Mouse (Mus musculus) right cerebral cortex, adult 18-20 months (tissue): ENCODE data around the gene Rfng.
"Not testable (repeated sequence)": the region's sequence is repeated elsewhere in the genome, so short reads cannot be mapped to it uniquely, and the experiment has no call there.

ENCODE experiments used
- DNase-seq: peaks from one replicate; pipeline ENCODE4 v3.0.0; 2022; ENCODE audit warnings: mixed read lengths

Rfng gene

GRCm38 (mm10) chr11:120772749-120773148 is 11.3 kb downstream of the Rfng start:
- no peak for DNase-seq

- no peak for DNase-seq
Observed at GRCm38 (mm10) chr11:120768206-120768605, 15.8 kb downstream of the Rfng start.

GRCm38 (mm10) chr11:120767023-120767422 is 17.0 kb downstream of the Rfng start:
- DNase-seq = not testable (repeated sequence)

- DNase-seq = not testable (repeated sequence)
Observed at GRCm38 (mm10) chr11:120763121-120763999, 20.6 kb downstream of the Rfng start.

- DNase-seq = not testable (repeated sequence)
Observed at GRCm38 (mm10) chr11:120762672-120763041, 21.4 kb downstream of the Rfng start, which contains the start of gene Hmga1b. Hmga1b (plus strand) TSS chr11:120762794.

DNA sequence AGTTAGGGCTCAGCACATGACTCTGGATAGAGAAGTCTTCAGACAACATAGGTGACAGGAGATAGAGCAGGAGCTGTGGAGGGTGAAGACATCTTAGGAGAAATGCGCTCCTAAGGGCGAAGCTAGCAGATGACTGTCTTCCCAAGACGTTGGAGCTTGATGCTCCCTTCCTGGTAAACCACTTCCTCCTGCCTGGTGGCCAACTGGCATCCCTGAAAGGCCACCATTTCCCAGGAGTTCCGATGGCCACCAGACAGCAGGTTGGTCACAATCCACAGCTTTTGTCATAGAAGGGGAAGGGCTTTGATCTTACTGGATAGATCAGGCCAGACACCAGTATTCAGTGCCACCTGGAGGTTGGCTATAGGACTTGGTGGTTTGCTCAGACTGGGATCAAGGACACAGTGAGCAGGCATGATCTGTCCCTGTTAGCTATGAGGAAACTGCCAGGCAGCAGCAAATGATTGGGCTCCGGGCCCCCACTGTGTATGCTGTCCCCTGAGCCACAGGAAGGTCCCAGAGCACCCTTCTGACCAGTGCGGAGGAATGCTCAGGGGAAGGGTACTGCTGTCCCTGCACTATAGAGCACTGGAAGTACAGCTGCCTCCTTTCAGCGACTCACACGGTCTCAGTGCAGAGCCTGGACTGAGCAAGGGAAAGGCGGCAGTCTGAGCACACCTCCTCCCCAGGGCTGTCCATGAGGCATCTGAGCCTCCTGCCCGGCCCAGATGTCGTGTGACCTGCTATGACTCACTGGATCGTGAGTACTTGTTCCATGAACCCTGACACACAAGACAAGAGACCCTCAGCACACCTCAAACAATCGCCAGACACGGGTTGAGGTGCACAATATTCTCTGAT is 22.0 kb downstream of the Rfng start:
- no peak for DNase-seq

DNA sequence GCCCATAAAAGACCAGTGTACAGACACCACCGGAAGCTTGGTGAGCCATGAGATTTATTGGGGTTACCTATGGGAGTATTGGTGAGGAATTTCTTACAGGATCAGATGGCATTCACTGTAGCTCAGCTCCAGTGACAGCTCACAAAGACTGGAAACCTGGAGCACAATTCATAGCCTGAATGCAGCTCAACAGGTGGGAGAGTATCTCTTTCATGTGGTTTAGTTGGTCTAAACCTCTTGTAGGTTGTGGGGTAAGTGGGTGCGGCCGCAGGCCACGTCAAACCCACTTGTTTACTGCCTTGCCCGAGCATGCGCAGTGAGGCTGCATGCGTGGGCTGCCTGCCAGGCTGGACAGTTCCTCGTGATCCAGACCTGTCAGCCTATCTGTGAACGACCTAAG is 23.8 kb downstream of the Rfng start:
- no peak for DNase-seq

DNA sequence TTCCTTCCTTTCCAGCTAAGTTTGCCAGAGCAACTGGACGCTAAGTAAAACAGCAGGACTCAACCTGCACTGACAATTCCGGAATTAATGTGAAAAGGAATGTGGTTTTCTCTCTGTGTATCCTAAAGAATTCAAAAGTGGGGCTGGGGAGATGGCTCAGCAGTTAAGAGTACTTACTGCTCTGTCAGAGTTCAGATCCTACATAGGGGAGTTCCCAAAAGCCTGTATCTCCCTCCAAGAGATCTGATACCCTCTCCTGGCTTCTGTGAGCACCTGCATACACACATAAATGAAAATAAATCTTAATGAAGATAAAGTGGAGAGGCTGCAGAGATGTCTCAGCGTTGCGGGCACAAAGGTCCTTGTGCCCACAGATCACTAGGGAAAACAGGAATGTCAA is 32.4 kb downstream of the Rfng start:
- no peak for DNase-seq

GRCm38 (mm10) chr11:120749430-120749829 is 34.6 kb downstream of the Rfng start:
- DNase-seq = no peak

DNA sequence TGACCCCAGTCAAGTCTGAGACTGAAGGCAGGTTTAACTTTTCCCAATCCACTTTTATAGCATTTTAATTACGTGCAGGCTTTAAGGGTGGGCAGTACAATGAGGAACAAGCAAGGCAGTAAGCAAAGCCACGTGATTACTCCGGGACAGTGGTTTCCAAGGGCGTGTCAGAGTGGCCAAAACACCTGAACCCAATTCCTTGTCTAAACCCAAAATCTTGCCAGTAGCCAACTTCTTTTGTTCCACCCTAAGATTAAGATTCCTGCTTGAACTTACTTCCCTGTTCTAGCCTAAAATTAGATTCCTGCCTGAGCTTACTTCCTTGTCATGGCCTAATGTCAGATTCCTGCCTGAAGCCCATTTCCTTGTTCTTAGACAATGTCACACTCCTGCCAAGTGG is 36.0 kb downstream of the Rfng start:
- DNase-seq = no peak

GRCm38 (mm10) chr11:120744121-120744701 is 39.8 kb downstream of the Rfng start:
- DNase-seq = no peak

DNA sequence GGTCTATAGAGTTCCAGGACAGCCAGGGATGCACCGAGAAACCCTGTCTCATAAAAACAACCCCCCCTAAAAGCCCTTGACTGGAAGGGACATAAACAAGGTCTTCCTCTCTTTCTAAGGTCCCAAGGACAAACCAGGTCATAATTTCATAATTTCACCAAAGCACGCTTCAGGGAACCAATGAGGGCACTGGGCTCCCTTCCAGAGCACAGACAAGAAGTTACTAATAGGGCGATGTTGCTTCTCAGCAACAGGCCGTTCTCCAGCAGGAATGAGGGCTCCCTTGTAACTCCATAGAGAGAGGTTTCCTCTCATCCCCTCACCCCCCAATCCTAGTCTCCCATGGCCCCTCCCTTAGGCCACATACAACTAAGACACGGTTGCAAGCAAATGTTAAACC is 43.0 kb downstream of the Rfng start:
- no peak for DNase-seq

DNA sequence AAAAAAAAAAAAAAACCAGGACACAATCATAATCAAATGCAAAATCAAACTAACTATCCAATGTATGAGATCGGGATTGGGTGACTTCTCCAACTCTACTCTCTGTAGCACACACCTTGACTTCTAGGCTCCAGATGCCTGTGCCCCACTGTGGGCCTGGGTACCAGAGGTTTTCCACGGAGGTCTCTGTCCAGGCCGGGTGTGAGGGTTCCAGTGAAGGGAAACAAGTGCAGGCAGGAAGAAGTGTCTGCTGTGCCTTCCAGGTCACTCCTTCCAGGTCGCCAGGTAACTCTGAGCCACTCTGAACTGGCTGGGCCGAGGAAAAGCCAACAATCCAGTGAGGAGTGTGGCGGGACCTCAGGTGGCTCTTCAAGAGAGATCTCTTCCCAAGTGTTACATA is 47.6 kb downstream of the Rfng start:
- DNase-seq = no peak

GRCm38 (mm10) chr11:120733521-120733920 is 50.5 kb downstream of the Rfng start:
- DNase-seq = no peak

DNA sequence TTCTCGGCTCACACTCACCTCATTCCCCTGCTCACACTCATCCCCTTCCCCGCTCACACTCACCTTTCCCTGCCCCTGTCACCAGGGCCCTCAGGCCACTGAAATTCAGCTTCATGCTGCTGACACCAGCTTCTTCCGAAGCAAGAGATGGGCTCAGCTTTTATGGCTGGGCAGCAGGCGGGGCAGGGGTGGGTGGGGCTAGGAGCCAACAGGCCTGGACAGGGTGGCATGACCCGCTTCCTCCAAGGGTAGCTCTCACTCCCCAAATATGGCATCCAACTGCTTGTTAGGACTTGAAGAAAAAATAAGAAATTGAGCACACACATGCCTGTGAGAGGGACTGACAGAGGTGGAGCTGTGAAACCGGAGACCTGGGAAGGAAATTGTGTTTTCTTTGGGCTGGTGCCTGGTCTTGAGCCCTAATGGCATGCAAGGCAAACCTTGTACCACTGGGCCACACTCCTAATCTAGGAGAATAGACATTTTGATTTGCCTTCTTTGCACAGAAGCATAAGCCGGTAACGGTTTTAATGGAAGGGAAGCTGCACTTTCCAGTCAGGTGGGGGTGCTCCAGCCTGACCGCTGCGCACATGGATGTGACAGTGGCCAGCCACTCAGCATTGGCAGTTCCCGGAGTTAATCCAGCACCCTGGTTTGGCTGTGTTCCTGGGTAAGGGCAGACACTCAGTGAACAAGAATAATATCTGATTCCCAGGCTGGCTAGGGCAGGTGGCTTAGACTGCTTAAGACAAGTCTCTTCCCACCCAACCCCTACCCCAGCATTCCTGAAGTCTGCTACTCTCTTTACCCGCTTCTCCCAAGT is 51.9 kb downstream of the Rfng start, which contains the start of gene Cbr2:
Cbr2 (minus strand) TSS at position 257 of the 823 bp plus-strand sequence.
- DNase-seq = no peak

GRCm38 (mm10) chr11:120731395-120731794 is 52.6 kb downstream of the Rfng start:
- no peak for DNase-seq
